Comparison of ENCODE assay signal across 18 mouse cellular contexts in the genomic region with DNA sequence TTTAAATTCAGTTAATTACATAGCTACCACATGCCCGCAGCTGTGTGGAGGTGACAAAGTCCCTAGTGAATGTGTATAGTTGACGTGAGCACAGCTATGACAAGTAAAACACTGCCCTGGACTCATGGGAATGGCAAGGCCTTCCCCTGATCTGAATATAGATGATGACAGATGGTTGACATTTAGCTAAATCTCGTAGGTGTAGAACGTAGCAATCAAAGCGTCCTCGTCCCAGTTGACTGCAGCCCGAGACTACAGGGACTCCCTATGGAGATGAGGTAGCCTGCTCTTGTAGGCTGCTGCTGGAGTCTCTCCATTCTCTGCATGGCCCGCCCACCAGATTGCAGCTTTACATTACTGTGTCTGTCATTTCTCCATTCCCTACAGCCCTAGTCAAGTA.
DNase-seq lines count a peak whose midpoint lies in the region; ATAC-seq lines count a peak whose summit lies in the region.
"Had no signal": no experiment of that assay in that cellular context is flagged by ENCODE, and none has a peak within 500 bp of the region (broad histone marks: within the 10 kb centered on the region; RNA-seq: fewer than 3 reads in every experiment).

No protein-coding gene starts in this region.

- H3K4me1 ChIP-seq in heart, embryonic 13.5 days: peaks cover 13% of the 10 kb centered on the region
- no peaks in the 10 kb centered on the region for H3K4me1 ChIP-seq in megakaryocyte, embryonic 14.5 days
- no peaks in the 10 kb centered on the region for H3K4me1 ChIP-seq in embryonic facial prominence, embryonic 15.5 days
- H3K4me1 ChIP-seq in midbrain, embryonic 16.5 days (ENCODE audit: control insufficient read depth, insufficient read depth, low read length): peaks cover 5% of the 10 kb centered on the region

- H3K4me3 ChIP-seq in heart, embryonic 13.5 days: no peak overlapping the region
- peak overlapping the region; percentile 15 for H3K4me3 ChIP-seq in megakaryocyte, embryonic 14.5 days (replicated peaks)
- no peak overlapping the region for H3K4me3 ChIP-seq in embryonic facial prominence, embryonic 15.5 days (replicated peaks)
- H3K4me3 ChIP-seq in midbrain, embryonic 16.5 days (ENCODE audit: low read depth, low read length): no peak overlapping the region
- H3K4me3 ChIP-seq: limb, embryonic 15.5 days had no signal

- ATAC-seq in heart, embryonic 13.5 days (ENCODE audit: extremely low read depth, insufficient number of reproducible peaks, low FRiP score, low TSS enrichment): no peak
- no peak for ATAC-seq in megakaryocyte, adult 5-6 weeks (ENCODE audit: poor library complexity, severe bottlenecking)
- peak; percentile 69; the same call in 1 of the 2 replicates for ATAC-seq in embryonic facial prominence, embryonic 15.5 days (ENCODE audit: insufficient number of reproducible peaks, low FRiP score, low TSS enrichment, low read depth)
- peak; percentile 59; the same call in 1 of the 2 replicates for ATAC-seq in midbrain, embryonic 16.5 days
- ATAC-seq: forebrain, postnatal 0 days had no signal

- no peak overlapping the region for H3K4me2 ChIP-seq in heart, embryonic 13.5 days
- H3K4me2 ChIP-seq in embryonic facial prominence, embryonic 15.5 days (replicated peaks): no peak overlapping the region
- H3K4me2 ChIP-seq in midbrain, embryonic 16.5 days (ENCODE audit: low read length): no peak overlapping the region
- H3K4me2 ChIP-seq: heart, embryonic 11.5 days; limb, embryonic 15.5 days had no signal

- H3K27ac ChIP-seq in heart, embryonic 13.5 days (replicated peaks): peak overlapping the region; percentile 24; the same call in 1 of the 2 replicates
- H3K27ac ChIP-seq in embryonic facial prominence, embryonic 15.5 days (replicated peaks): no peak overlapping the region
- no peak overlapping the region for H3K27ac ChIP-seq in midbrain, embryonic 16.5 days (ENCODE audit: low read length)
- H3K27ac ChIP-seq: limb, embryonic 15.5 days had no signal

- WGBS in heart, embryonic 13.5 days: 81% methylated on average over 8 of the region's 8 CpGs
- 77% methylated on average over 8 of the region's 8 CpGs for WGBS in embryonic facial prominence, embryonic 15.5 days
- WGBS in midbrain, embryonic 16.5 days: 54% methylated on average over 8 of the region's 8 CpGs

- no peaks in the 10 kb centered on the region for H3K36me3 ChIP-seq in heart, embryonic 13.5 days
- no peaks in the 10 kb centered on the region for H3K36me3 ChIP-seq in megakaryocyte, embryonic 14.5 days (replicated peaks; ENCODE audit: low read length)
- no peaks in the 10 kb centered on the region for H3K36me3 ChIP-seq in embryonic facial prominence, embryonic 15.5 days
- no peaks in the 10 kb centered on the region for H3K36me3 ChIP-seq in midbrain, embryonic 16.5 days (ENCODE audit: control insufficient read depth, insufficient read depth, low read length)
- H3K36me3 ChIP-seq: limb, embryonic 15.5 days had no signal

- intact Hi-C loops in heart, postnatal 25 days (cut with DNase I): no loop called here

- no peak overlapping the region for H3K9ac ChIP-seq in heart, embryonic 13.5 days
- H3K9ac ChIP-seq in embryonic facial prominence, embryonic 15.5 days: no peak overlapping the region
- H3K9ac ChIP-seq in midbrain, embryonic 16.5 days (ENCODE audit: low read depth, low read length): no peak overlapping the region
- H3K9ac ChIP-seq: forebrain, postnatal 0 days; limb, embryonic 15.5 days had no signal

- DNase-seq in heart, postnatal 25 days (ENCODE audit: low spot score): no peak
- no peak for DNase-seq in cerebellum, postnatal 36 days
- DNase-seq: adrenal gland, adult 8-10 months; cerebellum, adult 8-10 months; forebrain, postnatal 0 days; gastrocnemius, postnatal 36 days; layer of hippocampus, adult 9-11 months; lung, adult 18-20 months; lung, postnatal 36 days; spleen, adult 18-20 months; thymus, postnatal 36 days had no signal

- no peaks in the 10 kb centered on the region for H3K27me3 ChIP-seq in heart, embryonic 13.5 days (replicated peaks)
- H3K27me3 ChIP-seq in megakaryocyte, embryonic 14.5 days (replicated peaks): no peaks in the 10 kb centered on the region
- H3K27me3 ChIP-seq in embryonic facial prominence, embryonic 15.5 days: no peaks in the 10 kb centered on the region
- no peaks in the 10 kb centered on the region for H3K27me3 ChIP-seq in midbrain, embryonic 16.5 days (ENCODE audit: control insufficient read depth, insufficient read depth, low read depth, low read length)
- H3K27me3 ChIP-seq: limb, embryonic 15.5 days had no signal

- no peaks in the 10 kb centered on the region for H3K9me3 ChIP-seq in heart, embryonic 13.5 days
- peaks cover 11% of the 10 kb centered on the region for H3K9me3 ChIP-seq in megakaryocyte, embryonic 14.5 days
- no peaks in the 10 kb centered on the region for H3K9me3 ChIP-seq in embryonic facial prominence, embryonic 15.5 days (replicated peaks)
- no peaks in the 10 kb centered on the region for H3K9me3 ChIP-seq in midbrain, embryonic 16.5 days (replicated peaks; ENCODE audit: control insufficient read depth, low read length, poor library complexity, severe bottlenecking)
- H3K9me3 ChIP-seq: limb, embryonic 15.5 days had no signal

Comparison
In these comparisons a context has a peak if more than half of its experiments do, and no peak if none do; other contexts are left out.
1. ATAC-seq: peak in embryonic facial prominence, embryonic 15.5 days (single experiment) and midbrain, embryonic 16.5 days (single experiment); none in heart, embryonic 13.5 days (single experiment) and megakaryocyte, adult 5-6 weeks (single experiment).